Mouse (Mus musculus) heart, postnatal 14 days (tissue): ENCODE measurements around the gene Spef1. TPM values are rescaled to one million over a fixed set of nuclear protein-coding genes. Genes with fewer than 3 reads are reported as not detected.
"Not testable (repeated sequence)": the region's sequence is repeated elsewhere in the genome, so short reads cannot be mapped to it uniquely, and the experiment has no call there.

Experiments
- DNase-seq, 2 experiments: peaks; one replicate each; pipeline ENCODE4 v3.0.0; 2021 to 2022
- intact Hi-C: fragments of 180-260 bp; cut with DNase I; formaldehyde crosslinking; loops from one replicate; pipeline ENCODE4 v1.15.1; 2025
- long read RNA-seq, 2 experiments: library from polyadenylated mRNA; stranded (forward); transcript quantifications; one replicate each; pipeline ENCODE4 v2.0.0; 2021
- total RNA-seq, 2 experiments: library from RNA; stranded (reverse); gene quantifications; 2 replicates each; pipeline ENCODE4 v1.2.3; 2021

Spef1 gene
- 1 to 10 TPM; 7.6 to 8.3 TPM for total RNA-seq
- long read RNA-seq, experiment 1, partial matches to known transcripts: 1 of 5 reads
- long read RNA-seq, experiment 1, other reads (novel, unspliced or antisense): 1 of 5 reads
- long read RNA-seq, experiment 2, partial matches to known transcripts: 0 of 5 reads
- long read RNA-seq, experiment 2, other reads (novel, unspliced or antisense): 3 of 5 reads

- intact Hi-C loops: no loop called here
- peak; percentile 84 to 89 for DNase-seq
Measured at GRCm38 (mm10) chr2:131186771-131187601, at the start of gene Spef1, which contains the start of gene Cdc25b. Gene Spef1, minus strand, starts transcription at chr2:131187282. Gene Cdc25b, plus strand, starts transcription at chr2:131186949.

GRCm38 (mm10) chr2:131234970-131235635, 48.0 kb upstream of the Spef1 start:
- intact Hi-C loops: loop anchor here (2.0 kb wide), 1 partner anchor 18 kb away; no protein-coding TSS in a partner anchor

GRCm38 (mm10) chr2:131234127-131234650, 47.1 kb upstream of the Spef1 start:
- peak; percentile 50 to 52 for DNase-seq
- intact Hi-C loops: loop anchor here (2.0 kb wide), 1 partner anchor 17 kb away; no protein-coding TSS in a partner anchor

More at GRCm38 (mm10) chr2:131234970-131235635, 48.0 kb upstream of the Spef1 start:
- no peak for DNase-seq

- peak; percentile 95 to 96 for DNase-seq
- intact Hi-C loops: loop anchor here (2.0 kb wide), 1 partner anchor 17 kb away; no protein-coding TSS in a partner anchor
Measured at GRCm38 (mm10) chr2:131233307-131234126, 46.4 kb upstream of the Spef1 start, which contains the start of gene Mavs. Gene Mavs, plus strand, starts transcription at chr2:131234063.

DNA sequence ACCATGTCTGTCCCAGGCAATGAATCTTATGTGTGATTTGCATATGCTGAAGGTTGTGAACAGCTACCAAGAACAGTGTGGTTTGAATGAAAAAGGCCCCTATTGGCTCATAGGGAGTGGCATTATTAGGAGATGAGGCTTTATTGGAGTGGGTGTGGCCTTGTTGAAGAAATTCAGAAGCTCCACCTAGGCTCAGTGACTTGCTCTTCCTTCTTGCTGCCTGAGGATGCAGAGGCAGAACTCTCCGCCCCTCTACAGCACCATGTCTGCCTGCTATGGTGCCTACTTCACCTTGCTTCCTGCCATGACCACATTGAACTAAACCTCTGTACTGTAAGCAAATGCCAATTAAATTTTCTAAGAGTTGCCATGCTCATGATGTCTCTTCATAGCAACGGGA, 45.5 kb upstream of the Spef1 start:
- intact Hi-C loops: no loop called here
- no peak for DNase-seq

GRCm38 (mm10) chr2:131227243-131227642, 40.2 kb upstream of the Spef1 start:
- intact Hi-C loops: no loop called here
- no peak for DNase-seq

GRCm38 (mm10) chr2:131226669-131227068, 39.6 kb upstream of the Spef1 start:
- DNase-seq, intact Hi-C loops: not testable (repeated sequence)

GRCm38 (mm10) chr2:131225178-131225577, 38.1 kb upstream of the Spef1 start:
- DNase-seq: no peak
- intact Hi-C loops: no loop called here

DNA sequence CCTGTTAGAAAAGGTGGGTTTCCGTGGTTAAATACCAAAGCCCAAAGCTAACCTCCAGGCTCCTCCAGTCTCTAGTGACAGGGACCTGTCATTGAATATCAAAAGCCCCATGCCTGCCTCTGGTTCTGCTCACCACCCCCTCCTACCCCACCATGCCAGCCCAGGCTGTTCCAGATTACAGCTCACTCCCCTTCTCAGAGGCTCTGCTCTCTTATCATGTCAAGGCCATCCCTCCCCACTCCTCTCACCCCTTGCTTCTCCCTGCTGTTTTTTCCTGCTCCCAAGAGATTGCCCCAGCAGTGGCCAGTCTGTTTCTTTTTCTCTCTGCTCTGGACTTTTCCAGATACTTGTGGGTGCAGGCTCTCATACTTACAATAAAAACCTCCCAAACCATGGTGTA, 36.5 kb upstream of the Spef1 start:
- intact Hi-C loops: no loop called here

GRCm38 (mm10) chr2:131222562-131222961, 35.5 kb upstream of the Spef1 start:
- DNase-seq: peak in 1 of 2 experiments; percentile 26
- intact Hi-C loops: no loop called here

More for the DNA sequence above, 36.5 kb upstream of the Spef1 start:
- no peak for DNase-seq

DNA sequence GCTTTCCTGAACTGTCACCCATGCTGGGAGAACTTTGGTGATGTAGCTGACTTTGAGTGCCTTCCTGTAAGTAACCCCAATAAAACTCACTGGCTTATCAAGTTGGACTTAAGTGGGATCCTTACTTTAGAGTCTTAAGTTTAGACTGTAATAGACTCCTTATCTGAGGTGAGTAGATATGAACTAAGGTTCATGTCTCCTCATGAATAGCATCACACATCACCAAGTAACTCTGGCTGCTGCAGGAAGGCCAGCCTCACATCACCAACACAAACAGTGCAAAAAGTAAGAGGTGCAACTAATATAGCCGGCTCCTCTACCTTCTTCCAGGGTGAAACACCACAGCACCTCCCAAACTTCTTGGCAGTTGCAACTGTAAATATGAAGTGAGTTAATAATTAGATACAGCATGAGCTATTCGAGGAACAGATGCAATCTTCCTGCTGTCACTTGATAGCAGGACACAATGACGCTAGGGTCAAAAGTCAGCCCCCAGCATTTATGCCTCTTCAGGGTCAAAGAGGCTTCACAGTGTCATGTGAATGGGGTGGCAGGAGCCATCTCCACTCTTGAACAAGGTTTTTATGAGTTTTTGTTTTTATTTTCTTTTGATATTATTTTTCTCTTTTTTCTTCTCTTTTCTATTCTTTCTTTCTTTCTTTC, 34.9 kb upstream of the Spef1 start:
- no peak for DNase-seq
- intact Hi-C loops: no loop called here

GRCm38 (mm10) chr2:131220030-131220429, 32.9 kb upstream of the Spef1 start:
- DNase-seq: no peak
- intact Hi-C loops: no loop called here

GRCm38 (mm10) chr2:131215941-131216858, 29.1 kb upstream of the Spef1 start:
- intact Hi-C loops: loop anchor here (2.0 kb wide), 2 partner anchors 19 to 37 kb away; partner anchors contain the start of gene Mavs
- peak; percentile 16 to 48 for DNase-seq

GRCm38 (mm10) chr2:131213773-131214172, 26.7 kb upstream of the Spef1 start:
- no peak for DNase-seq
- intact Hi-C loops: loop anchor here (2.0 kb wide), 1 partner anchor 39 kb away; no protein-coding TSS in a partner anchor

- intact Hi-C loops: loop anchor here (2.0 kb wide), 1 partner anchor 116 kb away; no protein-coding TSS in a partner anchor
- peak in 1 of 2 experiments; percentile 38 for DNase-seq
Measured at GRCm38 (mm10) chr2:131211026-131211615, 24.0 kb upstream of the Spef1 start.

DNA sequence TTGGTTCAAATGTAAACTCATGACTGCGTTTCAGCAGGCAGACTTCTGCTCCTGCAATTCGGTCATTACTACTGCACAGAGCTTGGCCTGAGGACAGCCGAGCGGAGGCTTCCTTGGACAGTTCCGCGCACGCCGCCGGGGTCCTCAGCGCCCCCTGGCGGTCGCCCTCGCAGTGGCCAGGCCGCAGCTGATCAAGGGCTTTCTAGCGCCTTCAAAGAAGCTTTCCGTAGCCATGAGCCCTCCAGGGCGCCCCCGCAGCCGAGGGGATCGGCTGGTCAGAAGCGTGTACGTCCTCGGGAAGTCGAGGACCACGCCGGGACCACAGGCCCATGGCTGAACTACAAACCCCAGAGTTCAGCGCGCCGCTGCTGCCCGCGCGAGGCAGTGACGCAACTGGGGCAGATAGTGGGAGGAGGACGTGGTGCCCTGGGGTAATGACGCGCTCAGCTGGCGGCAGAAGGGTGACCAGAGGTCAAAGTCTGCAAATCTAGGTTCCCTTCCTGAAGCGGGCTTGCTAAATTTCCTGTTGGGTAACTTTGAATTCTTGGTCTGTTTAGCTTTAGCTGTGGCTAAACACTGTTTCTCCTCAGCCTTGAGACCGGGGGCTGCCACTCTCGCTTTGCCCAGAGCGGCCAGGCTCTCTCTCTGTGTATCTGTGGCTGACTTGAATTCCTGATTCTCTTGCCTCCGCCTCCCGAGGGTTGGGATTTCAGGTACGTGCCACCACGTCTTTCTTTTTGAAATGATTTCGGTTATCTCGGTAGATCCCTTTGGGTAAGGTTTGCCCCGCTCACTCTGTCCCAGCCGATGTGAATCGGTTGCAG, 23.1 kb upstream of the Spef1 start:
- intact Hi-C loops: loop anchor here (2.0 kb wide), 2 partner anchors 29 to 115 kb away; partner anchors contain the start of gene Cenpb
- peak; percentile 96 to 98 for DNase-seq
